Comparison of ENCODE assay signal across 6 mouse cellular contexts in the genomic region with DNA sequence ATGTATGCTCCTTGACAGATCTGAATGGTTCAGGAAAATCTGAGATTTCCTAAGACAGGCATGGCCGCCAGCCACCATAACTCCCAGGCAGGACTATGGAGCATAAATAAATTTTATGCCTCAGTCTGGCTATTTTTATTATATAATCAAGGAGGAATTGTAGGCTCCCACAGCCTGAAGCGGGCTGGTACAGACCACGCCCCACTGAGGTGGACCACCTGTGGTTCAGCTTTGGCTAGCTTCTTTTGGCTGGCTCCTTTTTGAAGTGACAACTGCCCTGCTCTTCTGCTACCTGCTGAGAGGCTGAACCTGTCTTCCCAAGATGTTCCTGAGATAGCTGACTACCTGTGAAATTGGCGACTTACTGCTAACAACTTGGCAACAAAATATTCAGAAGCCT. TPM values are rescaled to one million over a fixed set of nuclear protein-coding genes. Genes with fewer than 3 reads are reported as not detected.
"Had no signal": no experiment of that assay in that cellular context is flagged by ENCODE, and none has a peak within 500 bp of the region (broad histone marks: within the 10 kb centered on the region; RNA-seq: fewer than 3 reads in every experiment).

No protein-coding gene starts in this region.

RNA-seq across cellular contexts. Expression of a gene that starts 21.2 kb away (rescaled TPM):
- total RNA-seq: megakaryocyte, adult 5-6 weeks; megakaryocyte-erythroid progenitor cell, adult 5-6 weeks had no signal
- polyA plus RNA-seq: neural tube, embryonic 11.5 days; neural tube, embryonic 15.5 days; thymus, adult 2 months had no signal

RNA-seq across cellular contexts. Expression of a gene that starts 28.1 kb away (rescaled TPM):
- total RNA-seq: megakaryocyte-erythroid progenitor cell, adult 5-6 weeks had no signal
- polyA plus RNA-seq: myocyte had no signal
